Mouse (Mus musculus): Measurements from ENCODE around the gene Jade2.

- TF ChIP-seq CTCF (conservative IDR thresholded peaks at IDR 0.05 in 1 of 2, IDR thresholded peaks at IDR 0.05 in 1 of 2; ENCODE audit: low read depth in 2 of 2, low read length in 2 of 2) (peak; percentile 74 to 91), SMC3 (IDR thresholded peaks at IDR 0.05; ENCODE audit: low read depth, low read length) (peak; percentile 86), TCF12 (IDR thresholded peaks at IDR 0.05; ENCODE audit: low read depth, low read length) (peak; percentile 43), POLR2A (IDR thresholded peaks at IDR 0.05; ENCODE audit: low read depth, low read length) (peak; percentile 26; the same call in 1 of the 2 replicates), RCOR1 (conservative IDR thresholded peaks at IDR 0.05; ENCODE audit: low read depth, low read length) (no peak), CHD2 (IDR thresholded peaks at IDR 0.05; ENCODE audit: low read length) (no peak)
Measured at GRCm38 (mm10) chr11:51819964-51820363, 37.5 kb downstream of the Jade2 start.
